Mouse (Mus musculus) limb, embryonic 11.5 days (tissue): Measurements from ENCODE around the gene Jhy. TPM values are rescaled to one million over a fixed set of nuclear protein-coding genes. Genes with fewer than 3 reads are reported as not detected.
A peak's percentile ranks its signal among the peaks of the same experiment; 100 is the strongest.

Experiments used
- ATAC-seq: fragments of 200-750 bp; cut with Nextera tagmentation; 2 replicates; pipeline ENCODE4 v1.8.0; 2017; ENCODE audit warnings: low read depth; ENCODE audit not compliant: insufficient number of reproducible peaks, low FRiP score, low TSS enrichment
- DNase-seq: peaks from one replicate; pipeline ENCODE4 v3.0.0-alpha.2; 2015; ENCODE audit warnings: low spot score
- H3K27ac ChIP-seq: fragments of 300-500 bp; sonication (generic); replicated peaks from 2 replicates; pipeline ENCODE4 v1.5.1; 2014; ENCODE audit warnings: low read depth, mild to moderate bottlenecking, low read length
- H3K27me3 ChIP-seq: fragments of 300-500 bp; sonication (generic); 2 replicates; pipeline ENCODE4 v1.6.1; 2014; ENCODE audit warnings: mild to moderate bottlenecking, low read length, mixed read lengths; ENCODE audit not compliant: control insufficient read depth, insufficient read depth
- H3K36me3 ChIP-seq: fragments of 300-500 bp; sonication (generic); 2 replicates; pipeline ENCODE4 v1.6.1; 2014; ENCODE audit warnings: mild to moderate bottlenecking, low read length, moderate library complexity, mixed read lengths; ENCODE audit not compliant: control insufficient read depth, insufficient read depth
- H3K4me1 ChIP-seq: fragments of 300-500 bp; sonication (generic); 2 replicates; pipeline ENCODE4 v1.6.1; 2014; ENCODE audit warnings: low read length, mixed read lengths; ENCODE audit not compliant: control insufficient read depth, insufficient read depth
- H3K4me2 ChIP-seq: fragments of 300-500 bp; sonication (generic); 2 replicates; pipeline ENCODE4 v1.6.1; 2014; ENCODE audit warnings: low read depth, mild to moderate bottlenecking, moderate library complexity; ENCODE audit not compliant: severe bottlenecking
- H3K4me3 ChIP-seq: fragments of 300-500 bp; sonication (generic); 2 replicates; pipeline ENCODE4 v1.5.1; 2014; ENCODE audit warnings: low read depth, low read length
- H3K9ac ChIP-seq: fragments of 300-500 bp; sonication (generic); 2 replicates; pipeline ENCODE4 v1.6.1; 2014; ENCODE audit warnings: mild to moderate bottlenecking, low read length
- H3K9me3 ChIP-seq: fragments of 300-500 bp; sonication (generic); 2 replicates; pipeline ENCODE4 v1.6.1; 2016; ENCODE audit warnings: low read length; ENCODE audit not compliant: control insufficient read depth
- WGBS: fragments of 180-500 bp; shearing (Covaris S2); extraction: QIAGEN DNeasy Blood & Tissue Kit; methylation state at CpG from one replicate; pipeline ENCODE4 v1.1.7; 2014; 5-methylcytosine and 5-hydroxymethylcytosine counted together
- polyA plus RNA-seq: library from polyadenylated mRNA; unstranded; fragments of >200 nt; fragmentation: Nextera tagmentation; extraction: Ambion mirVana; gene quantifications from 2 replicates; pipeline ENCODE4 v1.2.1, GENCODE M21; 2014

Jhy gene
- polyA plus RNA-seq, 1 experiment from 2014 or later, result 0.27 TPM

GRCm38 (mm10) chr9:40876693-40877092 lies 87.2 kb downstream of the Jhy start:
- H3K4me2 ChIP-seq, result no peak overlapping the region

DNA sequence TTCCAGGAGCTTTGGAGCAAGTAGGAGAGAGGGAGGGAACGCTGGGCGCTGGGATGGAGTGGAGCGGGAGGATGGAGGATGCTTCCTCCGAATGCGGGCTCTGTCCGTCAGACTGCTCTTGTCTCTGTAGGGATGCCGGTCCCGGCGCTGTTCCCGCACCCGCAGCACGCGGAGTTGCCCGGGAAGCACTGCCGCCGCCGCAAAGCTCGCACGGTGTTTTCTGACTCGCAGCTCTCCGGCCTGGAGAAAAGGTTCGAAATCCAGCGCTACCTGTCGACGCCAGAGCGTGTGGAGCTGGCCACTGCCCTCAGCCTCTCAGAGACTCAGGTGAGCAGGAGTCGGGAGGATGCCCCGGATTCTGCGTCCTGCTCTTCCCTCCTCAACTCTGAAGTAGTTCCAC lies 87.8 kb downstream of the Jhy start:
- H3K27me3 ChIP-seq, result peaks cover 89% of the 10 kb centered on the region
- under 1% methylated on average over 29 of the region's 29 CpGs for WGBS
- ATAC-seq, result no peak

More at GRCm38 (mm10) chr9:40876693-40877092, 87.2 kb downstream of the Jhy start:
- Histone ChIP-seq H3K27me3 (peaks cover 87% of the 10 kb centered on the region), H3K4me1 (peaks cover 3% of the 10 kb centered on the region; the same call in 1 of the 2 replicates), H3K9ac (no peak overlapping the region), H3K27ac (no peak overlapping the region), H3K9me3 (no peaks in the 10 kb centered on the region), H3K4me3 (no peak overlapping the region), H3K36me3 (no peaks in the 10 kb centered on the region)
- DNase-seq (no peak), ATAC-seq (no peak)
- 4% methylated on average over 5 of the region's 5 CpGs for WGBS

DNA sequence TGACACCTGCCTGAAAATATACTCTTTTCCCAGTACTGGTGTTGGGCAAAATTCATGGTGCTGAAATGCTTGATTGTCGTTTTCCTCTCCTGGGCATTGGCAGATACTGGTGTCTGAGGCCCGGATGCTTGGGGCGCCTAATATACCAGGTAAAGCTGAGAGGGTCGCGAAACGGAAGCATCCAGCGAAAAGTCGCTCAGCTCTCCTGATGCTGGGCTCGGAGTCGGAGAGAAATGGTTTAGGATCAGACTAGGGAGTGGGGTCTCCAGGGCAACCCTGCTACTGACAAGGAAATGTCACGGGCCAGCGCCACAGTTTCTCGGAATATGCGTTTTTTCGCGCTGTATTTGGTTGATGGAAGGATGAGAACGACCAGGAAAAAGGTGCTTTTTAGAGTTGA lies 88.5 kb downstream of the Jhy start:
- DNase-seq (peak; percentile 41), ATAC-seq (no peak)
- Histone ChIP-seq H3K27me3 (peaks cover 87% of the 10 kb centered on the region), H3K27ac (no peak overlapping the region), H3K4me1 (peaks cover 3% of the 10 kb centered on the region; the same call in 1 of the 2 replicates), H3K4me3 (no peak overlapping the region), H3K9ac (no peak overlapping the region), H3K4me2 (no peak overlapping the region), H3K36me3 (no peaks in the 10 kb centered on the region), H3K9me3 (no peaks in the 10 kb centered on the region)
- 2% methylated on average over 17 of the region's 17 CpGs for WGBS

More for the DNA sequence above, 87.8 kb downstream of the Jhy start:
- no peak overlapping the region for H3K4me3 ChIP-seq
- no peaks in the 10 kb centered on the region for H3K36me3 ChIP-seq
- H3K9me3 ChIP-seq, result no peaks in the 10 kb centered on the region
- no peak overlapping the region for H3K4me2 ChIP-seq
- H3K9ac ChIP-seq, result no peak overlapping the region
- no peak overlapping the region for H3K27ac ChIP-seq
- H3K4me1 ChIP-seq, result peaks cover 3% of the 10 kb centered on the region; the same call in 1 of the 2 replicates
- peak; percentile 58 for DNase-seq

- H3K36me3 ChIP-seq, result no peaks in the 10 kb centered on the region
- H3K9me3 ChIP-seq, result no peaks in the 10 kb centered on the region
- no peak overlapping the region for H3K4me2 ChIP-seq
- DNase-seq (no peak), ATAC-seq (no peak)
- no peak overlapping the region for H3K9ac ChIP-seq
- WGBS, result 2% methylated on average over 4 of the region's 4 CpGs
- peaks cover 3% of the 10 kb centered on the region; the same call in 1 of the 2 replicates for H3K4me1 ChIP-seq
- peaks cover 87% of the 10 kb centered on the region for H3K27me3 ChIP-seq
- no peak overlapping the region for H3K4me3 ChIP-seq
- H3K27ac ChIP-seq, result no peak overlapping the region
Observed at GRCm38 (mm10) chr9:40874961-40875360, 89.0 kb downstream of the Jhy start.

DNA sequence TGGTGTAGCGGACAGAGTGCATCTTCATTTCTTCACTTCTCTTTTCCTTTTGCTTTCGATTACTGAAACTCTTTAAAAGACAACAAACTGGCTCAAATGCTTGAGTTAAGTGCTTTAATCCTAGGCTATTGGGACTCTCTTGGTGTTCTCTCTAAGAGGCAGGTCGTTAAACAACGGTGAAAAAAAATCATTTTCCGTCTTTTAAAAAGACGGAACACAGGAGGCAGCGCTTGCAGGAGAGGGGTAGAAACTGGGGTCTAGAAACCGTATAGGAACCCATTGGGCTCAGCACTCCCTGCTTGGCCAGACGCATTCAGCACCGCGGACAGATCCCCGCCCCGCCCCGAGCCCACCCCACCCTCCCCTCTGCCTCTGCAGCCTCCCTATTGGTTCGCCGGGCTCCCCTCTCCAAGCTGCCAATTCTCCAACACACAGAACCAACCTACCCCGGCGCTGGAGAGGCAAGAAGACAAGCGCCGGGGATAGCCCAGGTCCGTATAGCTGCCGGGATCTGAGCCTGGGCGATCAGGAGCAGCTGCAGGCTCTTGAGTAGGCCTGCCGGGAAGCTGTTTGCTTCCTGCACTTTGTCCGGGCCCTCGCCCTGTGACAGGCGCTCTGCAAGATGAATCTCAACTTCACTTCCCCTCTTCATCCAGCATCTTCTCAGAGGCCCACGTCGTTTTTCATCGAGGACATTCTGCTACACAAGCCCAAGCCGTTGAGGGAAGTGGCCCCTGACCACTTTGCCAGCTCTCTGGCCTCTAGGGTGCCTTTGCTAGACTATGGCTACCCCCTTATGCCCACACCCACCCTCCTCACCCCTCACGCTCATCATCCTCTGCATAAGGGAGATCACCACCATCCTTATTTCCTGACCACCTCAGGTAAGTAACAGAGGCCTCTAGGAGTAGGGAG lies 90.1 kb downstream of the Jhy start, which contains the start of gene Bsx:
TSS of gene Bsx (plus strand) at position 572 of the 915 bp plus-strand sequence.
- WGBS, result 4% methylated on average over 32 of the region's 32 CpGs
- H3K4me1 ChIP-seq, result peaks cover 3% of the 10 kb centered on the region; the same call in 1 of the 2 replicates
- H3K4me2 ChIP-seq, result peak within 1 kb of the TSS; percentile 1; the same call in 1 of the 2 replicates
- no peak within 1 kb of the TSS for H3K4me3 ChIP-seq
- no peaks in the 10 kb centered on the region for H3K36me3 ChIP-seq
- peaks cover 83% of the 10 kb centered on the region for H3K27me3 ChIP-seq
- DNase-seq (peak; percentile 93), ATAC-seq (peak; percentile 88)
- H3K27ac ChIP-seq, result no peak within 1 kb of the TSS
- H3K9ac ChIP-seq, result no peak within 1 kb of the TSS
- no peaks in the 10 kb centered on the region for H3K9me3 ChIP-seq

GRCm38 (mm10) chr9:40872156-40872478 lies 91.8 kb downstream of the Jhy start:
- H3K9me3 ChIP-seq, result no peaks in the 10 kb centered on the region
- DNase-seq (peak; percentile 33), ATAC-seq (no peak)
- no peak overlapping the region for H3K4me3 ChIP-seq
- H3K27ac ChIP-seq, result no peak overlapping the region
- no peaks in the 10 kb centered on the region for H3K4me1 ChIP-seq
- 3% methylated on average over 8 of the region's 8 CpGs for WGBS
- no peaks in the 10 kb centered on the region for H3K36me3 ChIP-seq
- no peak overlapping the region for H3K9ac ChIP-seq
- no peak overlapping the region for H3K4me2 ChIP-seq
- H3K27me3 ChIP-seq, result peaks cover 68% of the 10 kb centered on the region

DNA sequence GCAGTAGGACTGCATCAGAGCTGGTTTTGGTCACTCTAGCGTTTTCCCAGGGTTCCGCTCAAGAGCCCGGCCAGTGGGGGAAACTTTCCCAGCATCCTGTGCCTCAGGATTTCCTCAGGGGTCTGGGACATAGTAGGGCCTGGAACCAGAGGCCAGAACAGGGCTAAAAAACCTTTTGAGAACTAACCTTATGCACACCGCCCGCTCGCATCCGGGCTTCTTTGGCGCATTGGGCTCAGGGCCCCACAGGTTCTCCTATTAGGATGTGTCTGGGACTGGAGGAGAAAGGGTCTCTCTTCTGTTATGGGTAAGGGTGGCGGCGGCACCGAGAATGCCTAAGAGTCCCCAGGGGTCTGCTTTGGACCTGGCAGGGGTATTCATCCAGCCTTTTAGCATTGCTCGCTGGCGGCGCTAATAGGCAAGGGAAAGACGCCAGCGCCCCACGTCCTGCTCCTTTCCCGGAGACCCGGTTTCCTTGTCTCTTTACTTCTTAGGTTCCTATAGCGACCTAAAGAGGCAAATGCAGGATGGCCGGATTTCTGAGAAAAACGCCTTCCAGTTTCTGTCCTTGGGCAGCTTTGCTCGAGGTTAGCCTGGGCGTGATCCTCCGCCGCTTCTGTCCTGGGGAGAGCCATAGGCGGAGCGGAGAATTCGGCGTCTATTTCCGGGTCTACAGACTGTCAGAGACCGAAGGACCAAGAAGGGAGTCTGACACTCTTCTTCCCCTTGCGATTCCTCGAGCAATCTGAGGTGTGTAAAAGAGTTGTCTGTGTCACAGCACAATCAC lies 92.4 kb downstream of the Jhy start:
- Histone ChIP-seq H3K9me3 (no peaks in the 10 kb centered on the region), H3K4me2 (no peak overlapping the region), H3K27me3 (peaks cover 64% of the 10 kb centered on the region), H3K9ac (no peak overlapping the region), H3K27ac (no peak overlapping the region), H3K4me1 (no peaks in the 10 kb centered on the region), H3K4me3 (no peak overlapping the region), H3K36me3 (no peaks in the 10 kb centered on the region)
- 2% methylated on average over 34 of the region's 34 CpGs for WGBS
- no peak for ATAC-seq
- DNase-seq, result peak; percentile 37

- 78% methylated on average over 5 of the region's 5 CpGs for WGBS
- Histone ChIP-seq H3K36me3 (no peaks in the 10 kb centered on the region), H3K9me3 (no peaks in the 10 kb centered on the region), H3K27me3 (peaks cover 54% of the 10 kb centered on the region), H3K4me2 (no peak overlapping the region), H3K4me3 (no peak overlapping the region), H3K9ac (no peak overlapping the region), H3K27ac (no peak overlapping the region), H3K4me1 (no peaks in the 10 kb centered on the region)
- DNase-seq (no peak), ATAC-seq (no peak)
Observed at GRCm38 (mm10) chr9:40870331-40870730, 93.6 kb downstream of the Jhy start.
